Mouse (Mus musculus): ENCODE results near the gene Tmem179b. TPM values are rescaled to one million over a fixed set of nuclear protein-coding genes. Genes with fewer than 3 reads are reported as not detected.

Tmem179b gene
- polyA plus RNA-seq, 1 experiment, result 31.6 TPM

DNA sequence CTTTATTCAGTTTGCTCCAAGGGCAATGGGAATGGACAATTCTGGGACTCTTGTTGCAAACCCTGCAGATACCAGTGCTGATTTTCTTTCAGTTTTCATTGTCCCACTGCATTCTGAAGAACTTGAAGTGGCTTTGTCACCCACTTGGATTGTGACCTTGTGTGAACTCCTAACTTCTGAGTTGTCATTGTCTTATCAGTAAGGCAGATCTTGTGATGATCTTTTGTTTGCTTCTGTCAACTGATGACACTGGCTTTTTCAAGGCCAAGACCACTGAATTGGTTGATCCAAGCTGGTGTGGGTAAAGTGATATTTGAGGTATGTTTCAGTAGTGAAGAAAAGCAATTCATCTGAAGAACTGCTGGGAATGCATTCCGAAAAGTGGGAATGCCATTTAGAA, 28.9 kb downstream of the Tmem179b start:
- no peak for TF ChIP-seq MYOG (IDR thresholded peaks at IDR 0.05; ENCODE audit: control insufficient read depth in 1 of 3, insufficient read depth in 1 of 3, insufficient read length in 2 of 3, low read depth in 2 of 3)
- no peak for TF ChIP-seq E2F4 (IDR thresholded peaks at IDR 0.05; ENCODE audit: insufficient read depth)
- no peak for TF ChIP-seq CEBPB (IDR thresholded peaks at IDR 0.05; ENCODE audit: insufficient read depth, poor library complexity, severe bottlenecking)
- no peak for TF ChIP-seq SRF (IDR thresholded peaks at IDR 0.05; ENCODE audit: control insufficient read depth, insufficient read length, low read depth)
- TF ChIP-seq MAX (IDR thresholded peaks at IDR 0.05; ENCODE audit: low read depth), result no peak
- no peak for TF ChIP-seq MYOD1 (IDR thresholded peaks at IDR 0.05; ENCODE audit: control insufficient read depth in 1 of 3, insufficient read length in 2 of 3, low read depth in 2 of 3)
- no peak for TF ChIP-seq USF1 (IDR thresholded peaks at IDR 0.05; ENCODE audit: low read depth)
- TF ChIP-seq TCF12 (IDR thresholded peaks at IDR 0.05; ENCODE audit: insufficient read depth, poor library complexity, severe bottlenecking), result no peak
- TF ChIP-seq REST (IDR thresholded peaks at IDR 0.05; ENCODE audit: insufficient read depth, insufficient read length), result no peak
- no peak for TF ChIP-seq TCF3 (IDR thresholded peaks at IDR 0.05; ENCODE audit: insufficient read length, low read depth)
- TF ChIP-seq POLR2AphosphoS2 (IDR thresholded peaks at IDR 0.05; ENCODE audit: insufficient read length, low read depth), result no peak
- TF ChIP-seq POLR2A (IDR thresholded peaks at IDR 0.05; ENCODE audit: insufficient read length, low read depth), result no peak
- peaks cover 24% of the 10 kb centered on the region for H3K79me2 ChIP-seq (ENCODE audit: control insufficient read depth, insufficient read depth)
- no peak overlapping the region for H3K4me2 ChIP-seq (ENCODE audit: low read depth)
- no peak overlapping the region for H3ac ChIP-seq (ENCODE audit: control insufficient read depth, insufficient read length)
- H3K27me3 ChIP-seq (ENCODE audit: control insufficient read depth, insufficient read depth, insufficient read length), result no peaks in the 10 kb centered on the region
- no peak overlapping the region for H3K4me3 ChIP-seq
- peaks cover 73% of the 10 kb centered on the region for H3K36me3 ChIP-seq (ENCODE audit: control insufficient read depth, insufficient read depth)

- TF ChIP-seq POLR2AphosphoS2 (IDR thresholded peaks at IDR 0.05; ENCODE audit: insufficient read length, low read depth) (no peak), MYOD1 (IDR thresholded peaks at IDR 0.05; ENCODE audit: control insufficient read depth in 1 of 3, insufficient read length in 2 of 3, low read depth in 2 of 3) (no peak), CEBPB (IDR thresholded peaks at IDR 0.05; ENCODE audit: insufficient read depth, poor library complexity, severe bottlenecking) (no peak), E2F4 (IDR thresholded peaks at IDR 0.05; ENCODE audit: insufficient read depth) (no peak), REST (IDR thresholded peaks at IDR 0.05; ENCODE audit: insufficient read depth, insufficient read length) (no peak)
- Histone ChIP-seq H3K27me3 (ENCODE audit: control insufficient read depth, insufficient read depth, insufficient read length) (no peaks in the 10 kb centered on the region), H3K79me2 (ENCODE audit: control insufficient read depth, insufficient read depth) (peaks cover 32% of the 10 kb centered on the region), H3ac (ENCODE audit: control insufficient read depth, insufficient read length) (peak overlapping the region; percentile 33), H3K36me3 (ENCODE audit: control insufficient read depth, insufficient read depth) (peaks cover 64% of the 10 kb centered on the region), H3K4me2 (ENCODE audit: low read depth) (peak overlapping the region; percentile 96), H3K4me3 (peak overlapping the region; percentile 98)
These were observed 32.1 kb downstream of the Tmem179b start for GRCm38 (mm10) chr19:8742176-8742575.

- Histone ChIP-seq H3K36me3 (ENCODE audit: control insufficient read depth, insufficient read depth) (peaks cover 57% of the 10 kb centered on the region), H3K79me2 (ENCODE audit: control insufficient read depth, insufficient read depth) (peaks cover 40% of the 10 kb centered on the region), H3K27me3 (ENCODE audit: control insufficient read depth, insufficient read depth, insufficient read length) (no peaks in the 10 kb centered on the region), H3ac (ENCODE audit: control insufficient read depth, insufficient read length) (peak within 1 kb of the TSS; percentile 33), H3K4me2 (ENCODE audit: low read depth) (peak within 1 kb of the TSS; percentile 96), H3K4me3 (peak within 1 kb of the TSS; percentile 98)
- TF ChIP-seq POLR2A (IDR thresholded peaks at IDR 0.05; ENCODE audit: insufficient read length, low read depth) (peak; percentile 72), TCF12 (IDR thresholded peaks at IDR 0.05; ENCODE audit: insufficient read depth, poor library complexity, severe bottlenecking) (no peak), POLR2AphosphoS2 (IDR thresholded peaks at IDR 0.05; ENCODE audit: insufficient read length, low read depth) (peak; percentile 85), SRF (IDR thresholded peaks at IDR 0.05; ENCODE audit: control insufficient read depth, insufficient read length, low read depth) (peak; percentile 11)
These were observed 32.9 kb downstream of the Tmem179b start, which contains the start of gene Stx5a for GRCm38 (mm10) chr19:8741243-8741869. Gene Stx5a, plus strand, starts transcription at chr19:8741413.

GRCm38 (mm10) chr19:8740603-8741002, 33.7 kb downstream of the Tmem179b start, which contains the start of gene 1700092M07Rik:
Gene 1700092M07Rik, plus strand, starts transcription at chr19:8740718.
- TF ChIP-seq E2F4 (IDR thresholded peaks at IDR 0.05; ENCODE audit: insufficient read depth), result no peak
- TF ChIP-seq MYOD1 (IDR thresholded peaks at IDR 0.05; ENCODE audit: control insufficient read depth in 1 of 3, insufficient read length in 2 of 3, low read depth in 2 of 3), result no peak
- TF ChIP-seq CEBPB (IDR thresholded peaks at IDR 0.05; ENCODE audit: insufficient read depth, poor library complexity, severe bottlenecking), result no peak
- TF ChIP-seq MYOG (IDR thresholded peaks at IDR 0.05; ENCODE audit: control insufficient read depth in 1 of 3, insufficient read depth in 1 of 3, insufficient read length in 2 of 3, low read depth in 2 of 3), result no peak
- no peak for TF ChIP-seq POLR2AphosphoS2 (IDR thresholded peaks at IDR 0.05; ENCODE audit: insufficient read length, low read depth)
- Histone ChIP-seq H3K27me3 (ENCODE audit: control insufficient read depth, insufficient read depth, insufficient read length) (no peaks in the 10 kb centered on the region), H3K4me3 (peak within 1 kb of the TSS; percentile 98), H3K4me2 (ENCODE audit: low read depth) (peak within 1 kb of the TSS; percentile 30), H3ac (ENCODE audit: control insufficient read depth, insufficient read length) (peak within 1 kb of the TSS; percentile 33), H3K36me3 (ENCODE audit: control insufficient read depth, insufficient read depth) (peaks cover 50% of the 10 kb centered on the region), H3K79me2 (ENCODE audit: control insufficient read depth, insufficient read depth) (peaks cover 46% of the 10 kb centered on the region)

DNA sequence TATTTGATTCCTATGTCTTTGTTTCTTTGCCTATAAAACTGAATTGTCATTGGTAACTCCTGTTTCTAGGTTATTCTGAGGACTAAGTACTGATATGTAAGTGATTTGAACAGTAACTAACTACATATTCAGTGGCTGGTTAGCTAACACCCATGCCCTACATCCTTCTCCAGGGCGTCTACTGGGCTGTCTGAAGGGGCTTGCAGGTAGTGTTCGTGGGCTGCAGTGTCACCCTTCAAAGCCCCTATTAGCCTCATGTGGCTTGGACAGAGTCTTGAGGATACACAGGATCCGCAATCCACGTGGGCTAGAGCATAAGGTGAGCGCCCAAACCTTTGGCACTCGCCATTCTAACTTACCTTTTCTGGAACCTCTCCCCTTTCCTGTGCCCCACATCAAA, 34.6 kb downstream of the Tmem179b start:
- Histone ChIP-seq H3K4me3 (no peak overlapping the region), H3K27me3 (ENCODE audit: control insufficient read depth, insufficient read depth, insufficient read length) (no peaks in the 10 kb centered on the region), H3K36me3 (ENCODE audit: control insufficient read depth, insufficient read depth) (peaks cover 41% of the 10 kb centered on the region), H3K4me2 (ENCODE audit: low read depth) (no peak overlapping the region), H3ac (ENCODE audit: control insufficient read depth, insufficient read length) (no peak overlapping the region), H3K79me2 (ENCODE audit: control insufficient read depth, insufficient read depth) (peaks cover 46% of the 10 kb centered on the region)
- no peak for TF ChIP-seq TCF3 (IDR thresholded peaks at IDR 0.05; ENCODE audit: insufficient read length, low read depth)
- no peak for TF ChIP-seq MAX (IDR thresholded peaks at IDR 0.05; ENCODE audit: low read depth)
- TF ChIP-seq USF1 (IDR thresholded peaks at IDR 0.05; ENCODE audit: low read depth), result no peak
- no peak for TF ChIP-seq MYOD1 (IDR thresholded peaks at IDR 0.05; ENCODE audit: control insufficient read depth in 1 of 3, insufficient read length in 2 of 3, low read depth in 2 of 3)
- no peak for TF ChIP-seq POLR2A (IDR thresholded peaks at IDR 0.05; ENCODE audit: insufficient read length, low read depth)
- TF ChIP-seq POLR2AphosphoS2 (IDR thresholded peaks at IDR 0.05; ENCODE audit: insufficient read length, low read depth), result no peak
- no peak for TF ChIP-seq MYOG (IDR thresholded peaks at IDR 0.05; ENCODE audit: control insufficient read depth in 1 of 3, insufficient read depth in 1 of 3, insufficient read length in 2 of 3, low read depth in 2 of 3)
- no peak for TF ChIP-seq CEBPB (IDR thresholded peaks at IDR 0.05; ENCODE audit: insufficient read depth, poor library complexity, severe bottlenecking)
- TF ChIP-seq SRF (IDR thresholded peaks at IDR 0.05; ENCODE audit: control insufficient read depth, insufficient read length, low read depth), result no peak
- no peak for TF ChIP-seq E2F4 (IDR thresholded peaks at IDR 0.05; ENCODE audit: insufficient read depth)
- no peak for TF ChIP-seq TCF12 (IDR thresholded peaks at IDR 0.05; ENCODE audit: insufficient read depth, poor library complexity, severe bottlenecking)

All from myocyte (in vitro differentiated cells).